Mouse (Mus musculus) cerebellum, adult 18-20 months (tissue): ENCODE measurements around the gene Armc12.

ENCODE experiments used
- DNase-seq, 2 experiments: peaks; one replicate each; pipeline ENCODE4 v3.0.0; 2021

Armc12 gene

DNA sequence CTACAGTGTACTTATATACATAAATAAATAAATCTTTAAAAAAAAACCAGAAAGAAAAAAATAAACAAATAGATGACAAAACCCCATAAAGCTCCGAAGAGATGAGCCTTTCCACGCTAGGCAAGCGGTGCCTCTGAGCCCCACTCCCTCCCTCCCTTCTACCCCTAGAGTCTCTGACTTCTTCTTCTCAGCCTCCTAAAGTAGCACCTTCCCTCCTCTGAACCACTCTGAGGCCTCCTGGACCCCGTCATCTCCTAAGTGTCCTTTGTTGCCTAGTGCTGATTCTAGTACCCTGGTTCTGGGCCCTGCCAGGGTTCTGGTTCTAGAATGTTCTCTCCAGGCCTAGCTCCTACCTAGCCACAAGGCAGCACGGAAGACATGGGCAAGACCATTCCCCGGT, at the start of gene Armc12:
Gene Armc12 (plus strand): TSS at position 301 of the 400 bp plus-strand sequence.
- DNase-seq = no peak

GRCm38 (mm10) chr17:28484704-28485445, 45.7 kb upstream of the Armc12 start:
- peak; percentile 16 to 37 for DNase-seq

DNA sequence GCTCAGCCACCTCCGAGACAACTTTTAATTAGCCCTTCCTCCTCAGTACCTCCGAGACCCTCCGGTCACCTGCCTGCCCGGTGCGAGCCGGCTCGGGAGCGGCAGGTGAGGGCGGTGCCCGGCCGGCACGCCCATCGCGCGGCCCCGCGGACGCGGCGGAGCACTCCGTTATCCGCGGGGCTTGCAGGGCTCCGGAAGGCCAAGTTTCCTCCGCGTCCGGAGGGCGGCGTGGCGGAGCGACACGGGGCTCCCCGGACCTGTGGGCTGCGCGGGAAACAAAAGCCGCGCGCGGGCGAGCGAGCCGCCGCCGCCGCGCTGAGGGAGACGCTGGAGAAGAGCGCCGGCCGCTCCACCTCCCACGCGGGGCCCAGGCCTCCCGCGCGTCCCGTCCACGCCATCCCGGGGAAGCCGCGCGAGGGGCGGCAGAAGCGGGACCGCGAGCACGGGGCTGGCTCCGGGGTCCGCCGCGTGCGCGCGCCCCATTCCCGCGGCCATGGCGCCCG, 45.1 kb upstream of the Armc12 start:
- peak; percentile 42 to 63 for DNase-seq

GRCm38 (mm10) chr17:28485977-28486400, 44.6 kb upstream of the Armc12 start:
- DNase-seq = peak; percentile 97 to 99

GRCm38 (mm10) chr17:28486720-28487119, 43.9 kb upstream of the Armc12 start:
- no peak for DNase-seq

DNA sequence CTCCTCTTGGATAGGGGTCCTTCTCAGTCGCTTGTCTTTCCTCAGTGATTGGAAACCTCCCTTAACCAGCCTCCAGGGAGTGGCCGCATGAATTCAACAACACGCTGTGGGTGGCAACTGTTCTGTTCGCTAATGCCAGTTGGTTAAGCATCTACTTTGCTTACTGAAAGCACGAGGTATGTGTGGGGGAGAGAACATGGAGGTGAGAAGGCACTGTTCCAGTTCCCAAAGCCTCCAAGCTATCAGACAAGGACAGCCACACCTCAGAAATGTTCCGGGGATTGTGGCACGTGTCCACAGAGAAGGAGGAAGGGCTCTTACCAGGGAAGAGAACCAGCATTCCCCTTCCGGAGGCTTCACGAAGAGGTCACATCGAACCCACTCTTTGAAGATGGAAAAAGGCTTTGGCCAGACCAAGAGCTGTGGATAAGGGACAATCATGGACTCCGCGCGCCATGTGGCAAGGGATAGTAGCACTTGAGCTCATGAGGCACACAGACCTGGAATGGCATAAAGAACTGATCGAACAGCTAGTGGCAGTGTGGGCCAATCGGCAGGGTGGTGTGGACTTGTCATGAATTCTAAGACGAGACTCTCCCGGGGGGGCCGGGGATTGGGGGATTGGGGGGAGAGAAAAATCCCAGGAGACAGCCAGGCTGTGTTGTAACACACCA, 42.9 kb upstream of the Armc12 start:
- DNase-seq = no peak

DNA sequence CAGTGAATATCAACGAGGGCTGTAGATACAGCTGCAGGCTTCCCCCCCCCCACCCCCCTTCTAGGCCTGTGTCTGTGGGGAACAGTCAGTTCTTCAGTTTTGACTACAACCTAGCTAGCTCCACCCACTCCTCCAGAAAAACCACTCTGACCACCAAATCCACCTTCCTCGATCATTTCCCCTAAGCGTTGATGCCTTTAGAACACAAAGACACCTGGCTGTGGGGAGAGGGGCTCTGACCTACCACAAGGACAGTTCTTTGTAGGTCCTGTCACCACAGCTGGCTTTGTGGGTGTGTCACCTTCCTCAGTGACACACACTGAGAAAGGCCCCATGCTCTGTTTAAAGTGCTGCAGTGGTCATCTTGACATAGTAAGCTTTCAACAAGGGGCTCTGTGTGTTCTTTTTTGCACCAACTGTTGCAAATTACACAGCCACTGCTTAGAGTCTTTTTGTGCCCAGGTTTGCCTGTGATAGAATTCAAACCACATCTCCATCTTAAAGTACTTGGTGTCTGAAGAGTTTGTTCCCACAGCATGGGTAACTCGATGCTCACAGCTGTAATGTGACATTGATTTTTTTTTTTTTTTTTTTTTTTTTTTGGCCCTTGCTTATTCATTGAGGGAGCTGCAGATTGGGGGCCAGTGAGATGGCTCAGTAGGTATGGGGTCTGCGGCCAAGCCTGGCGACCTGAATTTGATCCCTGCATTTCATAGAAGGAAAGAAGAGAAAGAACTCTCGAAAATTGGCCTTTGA, 42.2 kb upstream of the Armc12 start:
- DNase-seq = no peak

DNA sequence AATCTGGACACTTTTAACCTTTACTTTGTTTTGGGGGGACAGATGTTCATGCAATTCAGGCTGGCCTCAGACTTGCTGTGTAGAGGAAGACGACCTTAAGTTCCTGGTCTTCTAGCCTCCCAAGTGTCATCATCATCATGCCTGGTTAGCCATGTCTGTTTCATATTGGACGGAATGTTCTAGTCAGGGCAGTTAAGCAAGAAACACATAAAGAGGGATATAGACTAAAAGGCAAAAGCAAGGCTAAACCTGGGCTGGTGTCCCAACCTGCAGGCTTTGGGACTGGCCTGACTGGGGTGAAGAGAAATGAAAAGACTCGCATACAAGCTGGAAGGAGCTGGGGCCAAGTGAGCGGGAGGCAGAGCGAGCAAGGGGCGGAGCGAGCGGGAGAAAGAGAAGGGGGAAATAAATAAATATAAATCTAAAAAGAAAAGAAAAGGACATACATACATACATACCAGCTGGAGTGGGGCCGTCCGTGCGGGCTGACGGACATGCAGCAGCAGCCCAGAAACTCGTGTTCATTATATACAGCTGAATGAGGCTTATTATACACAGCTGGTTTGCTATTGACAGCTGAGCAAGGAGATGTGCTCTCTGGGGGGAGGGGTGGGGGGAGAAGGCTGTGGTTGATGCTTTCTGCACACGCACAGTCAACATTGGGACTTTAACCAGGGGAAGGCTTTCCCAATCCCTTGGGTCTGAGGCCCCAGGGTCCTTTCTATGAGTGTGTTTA, 39.4 kb upstream of the Armc12 start:
- DNase-seq = no peak

DNA sequence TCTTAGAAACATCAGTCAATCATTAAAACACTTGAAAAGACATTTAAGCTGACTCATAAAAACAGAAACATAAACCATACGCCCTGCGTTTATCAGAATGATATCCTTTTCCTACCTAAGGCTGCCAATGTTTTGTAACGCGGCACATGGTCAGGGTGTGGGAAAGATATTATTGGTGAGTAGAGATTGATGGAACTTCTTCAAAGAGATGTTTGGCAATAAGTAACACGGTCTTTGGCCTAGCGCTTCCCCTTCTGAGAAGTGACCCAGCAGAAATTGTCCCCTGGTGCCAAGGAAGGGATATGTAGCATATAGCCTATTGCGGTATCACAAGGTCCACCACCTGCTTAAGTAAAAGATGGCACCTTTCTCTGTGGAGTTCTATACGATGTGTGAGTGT, 34.8 kb upstream of the Armc12 start:
- no peak for DNase-seq

GRCm38 (mm10) chr17:28499190-28499589, 31.4 kb upstream of the Armc12 start:
- DNase-seq = no peak

DNA sequence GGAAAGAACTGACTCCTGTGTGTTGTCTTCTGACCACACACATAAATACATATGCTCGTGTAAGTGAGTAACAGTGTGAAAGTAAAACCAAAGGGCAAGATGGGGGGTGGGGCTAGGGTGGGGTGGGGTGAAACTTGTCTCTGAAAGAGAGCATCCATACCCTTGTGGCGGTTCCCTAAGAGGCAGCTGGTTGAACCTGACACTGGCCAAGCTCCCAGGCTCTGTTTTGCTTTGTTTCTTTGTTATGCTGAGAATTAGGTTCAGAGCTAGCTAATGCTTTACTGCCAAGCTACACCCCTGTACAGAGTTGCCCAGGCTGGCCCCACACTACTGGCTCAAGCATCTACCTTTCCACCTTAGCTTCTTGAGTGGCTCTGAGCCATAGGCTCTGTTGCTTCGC, 30.1 kb upstream of the Armc12 start:
- no peak for DNase-seq

DNA sequence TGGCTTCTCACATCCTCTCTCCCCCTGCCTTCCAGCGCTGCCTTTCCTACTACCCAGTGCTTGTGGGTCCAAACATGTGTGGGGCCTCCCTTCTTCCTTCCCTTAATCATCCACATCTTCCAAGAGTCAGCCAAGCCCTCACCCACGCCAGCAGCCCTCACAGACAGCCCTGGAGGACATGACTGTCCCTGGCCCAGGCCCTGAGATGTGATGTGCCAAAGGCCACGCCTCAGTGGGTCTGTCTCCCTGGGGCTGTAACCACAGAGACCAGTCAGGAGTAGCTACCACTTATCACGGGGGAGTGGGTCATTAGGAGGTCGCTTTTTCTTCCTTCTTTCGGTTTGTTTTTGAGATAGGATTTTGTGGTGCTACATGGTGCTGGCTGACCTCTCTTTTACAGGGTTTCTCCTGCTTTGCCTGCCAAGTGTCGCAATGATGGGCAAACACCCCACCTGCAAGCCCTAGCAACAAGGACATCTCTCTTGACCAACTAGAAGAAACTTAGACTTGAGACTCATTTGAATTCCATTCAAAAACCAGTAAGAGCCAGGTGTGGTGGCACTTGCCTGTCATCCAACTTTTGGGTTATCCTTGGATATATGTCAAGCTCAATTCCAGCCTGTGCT, 28.3 kb upstream of the Armc12 start:
- no peak for DNase-seq

DNA sequence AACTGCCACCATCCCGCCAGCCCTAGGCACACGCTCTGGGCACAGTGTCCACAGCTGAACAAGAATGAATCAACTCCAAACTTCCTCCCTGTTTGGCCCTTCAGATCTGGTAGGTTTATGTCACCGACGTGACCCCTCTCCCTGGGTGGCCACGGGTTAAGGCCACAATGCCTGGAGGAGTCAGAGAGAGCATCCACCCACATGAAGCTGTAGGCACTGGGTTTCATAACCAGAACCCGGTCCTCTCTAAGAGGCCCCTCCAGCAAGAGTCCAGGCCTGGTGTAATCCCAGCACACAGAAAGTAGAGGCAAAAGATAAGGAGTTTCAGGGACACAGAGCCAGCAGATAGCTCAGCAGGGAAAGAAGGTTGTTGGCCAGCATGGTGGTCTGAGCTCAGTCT, 26.4 kb upstream of the Armc12 start:
- DNase-seq = no peak

DNA sequence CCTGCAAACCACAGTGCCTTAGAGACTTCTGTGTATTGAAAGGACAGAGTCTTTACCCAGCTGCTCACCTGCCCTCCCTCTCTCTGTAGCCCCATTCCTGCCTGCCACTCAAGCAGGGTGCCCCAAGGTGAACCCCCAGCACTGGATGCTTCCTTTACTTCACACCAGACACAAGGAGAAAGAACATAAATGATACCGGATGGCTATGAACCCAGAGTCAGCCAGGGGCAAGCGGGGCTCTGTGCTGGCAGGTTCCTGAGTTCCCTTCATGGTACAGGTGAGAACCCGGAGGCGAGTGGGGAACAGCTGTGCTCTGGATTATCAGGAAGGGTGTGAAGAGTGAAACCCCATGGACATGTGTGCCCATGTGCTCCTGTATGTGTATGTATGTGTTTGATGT, 25.0 kb upstream of the Armc12 start:
- DNase-seq = no peak

DNA sequence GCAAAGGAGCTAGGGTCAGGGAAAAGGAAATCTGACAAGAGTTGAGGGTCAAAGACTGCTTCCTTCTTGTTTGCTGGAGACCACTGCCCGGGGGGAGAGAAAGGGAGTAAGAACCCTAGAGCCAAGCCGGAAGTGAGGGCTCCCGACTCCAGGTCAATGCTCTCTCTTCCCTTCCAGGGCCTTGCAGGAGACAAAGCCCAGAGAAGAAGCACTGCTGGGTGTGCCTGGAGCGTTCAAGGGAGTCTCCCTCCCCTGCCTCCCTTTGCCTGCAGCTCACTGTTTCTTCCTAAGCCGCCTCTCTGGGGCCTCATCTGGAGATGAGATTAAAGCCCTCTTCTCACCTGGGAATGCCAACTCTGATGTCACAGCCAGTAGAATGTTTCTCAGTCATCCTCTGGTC, 23.7 kb upstream of the Armc12 start:
- no peak for DNase-seq

- DNase-seq = no peak
Observed at GRCm38 (mm10) chr17:28507496-28507895, 23.1 kb upstream of the Armc12 start.

DNA sequence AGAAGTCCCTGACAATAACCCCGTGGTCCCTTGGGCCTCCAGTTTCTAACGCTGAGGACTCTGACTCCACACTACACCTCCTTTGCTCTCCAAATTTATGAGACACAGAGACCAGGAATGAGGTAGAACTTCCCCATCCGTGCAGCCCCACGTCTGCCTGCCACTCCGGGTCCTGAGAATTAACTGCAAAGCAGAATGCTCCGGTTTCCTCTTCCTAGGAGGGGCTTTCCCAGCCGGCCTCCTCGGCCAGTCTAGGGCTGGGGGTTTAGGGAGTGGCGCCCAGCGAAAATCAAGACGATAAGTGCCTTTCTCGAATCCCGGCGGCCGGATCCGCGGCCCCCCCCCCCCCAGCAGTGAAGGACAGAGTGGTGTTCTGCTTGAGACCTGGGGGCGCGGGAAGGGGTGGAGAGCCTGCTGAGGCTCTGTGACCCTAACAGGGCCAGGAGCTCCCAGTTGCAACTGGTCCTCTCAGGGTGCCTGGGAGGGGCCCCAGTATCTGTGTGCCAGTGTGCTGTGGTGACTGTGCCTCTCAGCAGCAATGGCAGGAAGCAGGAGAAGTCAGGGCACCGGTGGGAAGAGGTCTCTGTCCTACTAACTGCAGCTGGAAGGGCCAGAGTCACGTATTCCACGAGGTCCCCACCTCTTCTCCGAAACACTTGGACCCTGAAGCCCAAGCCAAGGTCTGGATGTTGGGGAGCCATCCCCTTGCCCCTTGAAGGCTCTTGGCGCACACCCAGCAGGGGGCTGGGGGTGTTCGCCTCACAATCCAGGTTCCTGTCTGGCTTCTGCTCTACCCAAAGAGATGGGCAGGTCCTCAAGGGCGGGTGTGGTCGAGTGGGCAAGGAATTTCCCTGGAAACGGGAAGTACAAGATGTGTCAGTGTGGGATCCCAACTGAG, 19.9 kb upstream of the Armc12 start:
- no peak for DNase-seq

GRCm38 (mm10) chr17:28511616-28512541, 18.7 kb upstream of the Armc12 start:
- DNase-seq = no peak

DNA sequence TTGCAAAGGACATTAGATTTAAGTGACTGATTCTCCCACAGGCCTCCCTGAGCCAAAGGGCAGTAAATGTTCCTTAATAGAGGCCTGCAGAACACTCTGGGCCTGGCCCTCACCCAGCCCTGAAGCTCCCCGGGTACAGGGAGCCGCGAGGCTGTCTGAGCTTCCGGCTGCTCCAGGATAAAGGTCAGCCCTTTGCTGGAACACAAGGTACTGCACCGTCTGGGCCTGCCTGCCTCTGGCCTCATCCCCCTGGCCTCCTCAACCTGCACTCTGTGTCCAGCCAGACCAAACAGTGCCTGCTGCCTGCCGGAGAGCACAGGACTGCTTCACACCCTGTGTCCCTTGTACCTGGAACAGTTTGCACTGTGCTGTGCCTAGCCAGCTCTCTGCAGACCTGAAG, 17.9 kb upstream of the Armc12 start:
- DNase-seq = no peak

- no peak for DNase-seq
Observed at GRCm38 (mm10) chr17:28513337-28513736, 17.3 kb upstream of the Armc12 start.
